Mouse (Mus musculus) neural tube, embryonic 10.5 days (tissue): ENCODE measurements around the gene Shc1.
A peak's percentile ranks its signal among the peaks of the same experiment; 100 is the strongest.
"Not testable (repeated sequence)": the region's sequence is repeated elsewhere in the genome, so short reads cannot be mapped to it uniquely, and the experiment has no call there.

Source experiments
- DNase-seq: peaks from one replicate; pipeline ENCODE4 v3.0.0-alpha.2; 2017; ENCODE audit warnings: low spot score; ENCODE audit errors: extremely low spot score

Gene Shc1

GRCm38 (mm10) chr3:89417840-89418169 is 438 bp upstream of the Shc1 start:
- DNase-seq, result peak; percentile 94

- peak; percentile 84 for DNase-seq
Observed at GRCm38 (mm10) chr3:89418861-89419250, 613 bp downstream of the Shc1 start.

DNA sequence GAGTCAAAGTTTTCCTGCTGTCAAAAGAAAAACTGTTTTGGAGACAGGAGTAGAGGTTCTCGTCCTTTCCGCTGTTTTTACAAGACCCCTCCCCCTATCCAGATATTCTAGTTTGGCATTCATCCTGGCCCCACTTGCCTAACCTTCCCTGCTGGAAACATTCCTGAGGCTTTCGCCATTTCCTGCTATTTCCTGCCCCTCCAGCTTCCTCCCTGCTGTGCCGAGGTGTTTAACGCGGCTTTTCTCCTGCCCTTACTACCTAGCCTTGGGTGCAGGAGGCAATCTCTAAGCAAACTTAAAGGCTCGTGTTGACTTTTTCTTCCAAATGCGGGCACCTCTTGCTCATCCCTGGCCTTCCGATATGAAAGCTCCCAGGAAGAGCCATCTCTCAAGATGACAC is 1.3 kb downstream of the Shc1 start:
- DNase-seq, result peak; percentile 39

- no peak for DNase-seq
Observed at GRCm38 (mm10) chr3:89419981-89420380, 1.7 kb downstream of the Shc1 start.

DNA sequence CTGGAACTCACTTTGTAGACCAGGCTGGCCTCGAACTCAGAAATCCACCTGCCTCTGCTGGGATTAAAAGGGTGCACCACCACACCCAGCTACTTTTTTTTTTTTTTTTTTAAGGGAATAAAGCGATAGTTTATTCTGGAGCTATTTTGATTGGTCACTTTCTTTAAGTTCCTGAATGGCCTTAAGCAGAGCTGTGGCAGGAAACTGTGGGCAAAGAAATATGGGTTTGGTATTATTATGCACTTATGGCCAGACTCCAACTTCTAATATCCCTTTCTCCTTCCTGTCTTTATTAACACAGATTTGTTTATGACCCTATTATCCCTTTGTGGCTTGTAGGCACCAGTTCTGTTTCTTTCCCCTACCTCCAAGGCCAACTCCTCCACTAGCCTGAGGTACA is 2.2 kb downstream of the Shc1 start:
- DNase-seq, result no peak

DNA sequence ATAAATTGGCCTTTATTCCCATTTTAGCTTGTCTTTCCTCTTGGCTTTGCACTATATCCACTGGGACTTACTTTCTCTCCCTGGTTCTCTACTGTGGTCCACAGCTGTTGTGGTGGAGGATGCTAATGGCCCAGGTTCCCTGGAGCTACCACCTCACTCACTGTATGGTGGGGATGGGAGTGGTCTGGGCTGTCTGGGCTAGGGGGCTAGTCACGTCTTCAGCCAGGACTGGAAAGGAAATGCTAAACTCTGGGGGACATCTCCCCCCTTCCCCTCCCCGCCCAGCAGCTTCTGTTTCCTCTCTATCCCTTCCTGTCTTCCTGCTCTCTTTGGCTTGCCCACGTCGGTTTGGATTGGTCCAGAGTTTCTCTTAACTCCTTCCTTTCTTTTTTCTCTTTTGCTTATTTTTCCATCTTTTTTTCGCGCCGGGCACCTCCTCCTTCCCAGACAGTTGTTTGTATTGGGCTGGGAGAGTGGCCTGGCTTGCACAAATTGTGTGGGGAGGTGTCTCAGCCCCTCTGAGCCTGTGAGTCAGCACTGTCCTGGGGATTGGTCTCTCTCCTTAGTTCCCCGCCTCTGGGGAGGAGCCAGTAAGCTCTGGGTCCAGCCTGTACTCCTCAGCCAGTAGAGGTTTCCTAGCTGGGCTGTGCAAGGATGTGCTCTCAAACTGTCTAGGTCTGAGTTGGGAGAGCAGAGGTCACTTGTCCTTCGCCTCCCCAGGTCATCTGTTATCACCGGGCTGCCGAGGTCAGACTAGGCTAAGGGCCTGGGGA is 2.9 kb downstream of the Shc1 start:
- peak; percentile 62 for DNase-seq

- DNase-seq, result peak; percentile 27
Observed at GRCm38 (mm10) chr3:89421810-89422473, 3.7 kb downstream of the Shc1 start.

- no peak for DNase-seq
Observed at GRCm38 (mm10) chr3:89422556-89423205, 4.4 kb downstream of the Shc1 start.

GRCm38 (mm10) chr3:89424416-89425140 is 6.3 kb downstream of the Shc1 start:
- no peak for DNase-seq

DNA sequence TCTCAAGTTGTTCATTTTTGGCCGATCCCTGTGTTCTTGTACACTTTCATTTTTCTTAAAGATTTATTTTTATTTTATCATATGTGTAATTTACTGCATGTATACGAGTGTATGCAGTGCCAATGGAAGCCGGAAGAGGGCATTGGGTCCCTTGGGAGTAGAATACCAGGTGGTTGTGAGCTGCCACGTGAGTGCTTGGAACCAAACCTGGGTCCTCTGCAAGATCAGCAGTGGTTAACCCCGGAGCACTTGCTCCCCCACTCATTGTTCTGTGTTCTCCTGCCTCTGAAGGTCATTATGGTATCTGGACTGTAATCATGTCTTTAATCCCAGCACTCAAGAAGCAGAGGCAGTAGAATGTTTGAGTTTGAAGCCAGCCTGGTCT is 6.9 kb downstream of the Shc1 start:
- DNase-seq, result no peak

GRCm38 (mm10) chr3:89425876-89426275 is 7.6 kb downstream of the Shc1 start:
- no peak for DNase-seq

DNA sequence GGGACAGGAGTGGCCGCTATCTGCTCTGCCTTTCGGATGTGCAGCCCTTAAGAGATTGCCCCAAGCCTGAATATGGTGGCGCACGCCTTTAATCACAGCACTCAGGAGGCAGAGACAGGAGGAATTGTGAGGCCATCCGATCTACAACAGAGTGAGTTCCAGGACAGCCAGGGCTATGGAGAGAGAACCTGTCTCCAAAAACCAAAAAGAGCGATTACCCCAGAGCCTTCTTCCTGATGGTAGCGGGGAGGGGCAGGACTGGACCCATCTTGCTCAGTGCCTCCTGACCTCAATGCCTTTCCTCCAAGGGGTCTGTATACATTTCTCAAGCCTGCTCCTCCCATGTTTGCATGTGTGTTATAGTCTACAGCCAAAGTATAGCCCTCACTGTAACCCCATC is 10.8 kb downstream of the Shc1 start:
- not testable (repeated sequence) for DNase-seq

DNA sequence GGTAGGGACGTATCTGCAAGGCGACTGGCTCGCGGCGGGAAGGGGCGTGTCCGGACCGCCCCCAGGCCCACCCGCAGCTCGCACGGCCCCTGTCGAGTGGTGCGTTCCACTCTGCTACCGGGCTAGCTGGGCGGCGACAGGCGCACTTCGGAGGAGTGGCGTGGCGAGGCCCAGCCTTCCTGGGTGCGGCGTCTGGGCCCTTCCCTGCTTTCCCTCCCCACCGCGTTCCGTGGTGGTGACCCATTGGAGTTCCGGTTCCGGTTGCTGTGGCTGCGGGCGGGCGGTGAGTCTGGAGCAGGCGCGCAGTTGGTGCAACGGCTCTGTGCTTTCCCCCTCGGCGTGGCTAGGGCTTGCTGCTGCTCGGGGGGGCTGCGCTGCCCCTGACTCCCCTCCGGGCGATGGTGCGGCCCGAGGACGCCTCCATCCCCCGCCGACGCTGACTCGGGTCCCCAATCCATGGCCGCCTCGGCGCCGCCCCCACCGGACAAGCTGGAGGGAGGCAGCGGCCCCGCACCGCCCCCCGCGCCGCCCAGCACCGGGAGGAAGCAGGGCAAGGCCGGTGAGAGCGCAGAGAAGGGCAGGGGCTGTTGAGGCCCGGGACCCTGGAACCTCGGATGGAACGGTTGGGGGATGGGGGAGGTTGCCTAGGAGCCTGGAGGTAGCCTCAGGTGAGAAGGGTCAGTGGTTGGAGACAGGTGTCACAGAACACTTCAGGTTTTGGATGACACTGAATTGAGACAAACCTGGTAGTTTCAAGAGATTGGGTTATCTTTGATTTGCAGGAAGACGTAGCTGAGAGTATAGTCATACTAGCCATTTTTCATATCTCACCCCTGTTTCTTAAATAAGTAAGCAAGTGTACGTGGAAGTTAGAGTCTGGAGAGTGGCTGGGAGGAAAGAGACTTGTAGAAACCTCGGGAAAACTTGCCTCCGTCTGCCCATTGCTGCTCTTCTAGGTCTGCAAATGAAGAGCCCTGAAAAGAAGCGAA is 12.2 kb downstream of the Shc1 start, which contains the start of gene Pygo2:
Pygo2 (plus strand) TSS at position 44 of the 989 bp plus-strand sequence.
- peak; percentile 94 for DNase-seq

DNA sequence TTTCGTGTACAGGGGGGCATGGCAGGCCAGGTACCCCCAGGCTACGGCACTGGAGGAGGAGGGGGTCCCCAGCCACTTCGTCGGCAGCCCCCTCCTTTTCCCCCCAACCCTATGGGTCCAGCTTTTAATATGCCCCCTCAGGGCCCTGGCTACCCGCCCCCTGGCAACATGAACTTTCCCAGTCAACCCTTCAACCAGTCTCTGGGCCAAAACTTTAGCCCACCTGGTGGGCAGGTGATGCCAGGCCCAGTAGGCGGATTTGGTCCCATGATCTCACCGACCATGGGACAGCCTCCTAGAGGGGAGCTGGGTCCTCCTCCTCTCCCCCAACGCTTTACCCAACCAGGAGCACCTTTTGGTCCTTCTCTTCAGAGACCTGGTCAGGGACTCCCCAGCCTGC is 14.4 kb downstream of the Shc1 start:
- no peak for DNase-seq

DNA sequence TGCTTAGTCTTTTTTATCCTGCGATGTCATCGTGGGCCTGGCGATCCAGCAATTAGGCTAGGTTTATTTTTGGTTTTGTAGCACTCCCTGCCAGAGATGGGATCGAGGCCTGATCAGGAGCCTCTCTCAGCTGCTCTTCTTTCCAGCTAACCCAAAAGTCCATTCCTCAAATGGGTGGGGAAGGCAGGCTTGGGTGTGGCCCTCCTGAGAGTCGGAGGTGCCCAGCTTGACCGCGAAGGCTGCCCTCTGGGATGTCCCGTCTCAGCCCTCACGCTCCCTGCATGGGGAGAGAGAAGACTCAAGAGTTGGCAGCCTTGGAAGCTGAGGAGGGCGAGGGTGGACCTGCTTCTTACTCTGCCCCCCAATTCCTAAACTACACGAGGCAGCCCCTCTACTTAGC is 16.3 kb downstream of the Shc1 start:
- no peak for DNase-seq

GRCm38 (mm10) chr3:89435041-89435440 is 16.8 kb downstream of the Shc1 start:
- no peak for DNase-seq

DNA sequence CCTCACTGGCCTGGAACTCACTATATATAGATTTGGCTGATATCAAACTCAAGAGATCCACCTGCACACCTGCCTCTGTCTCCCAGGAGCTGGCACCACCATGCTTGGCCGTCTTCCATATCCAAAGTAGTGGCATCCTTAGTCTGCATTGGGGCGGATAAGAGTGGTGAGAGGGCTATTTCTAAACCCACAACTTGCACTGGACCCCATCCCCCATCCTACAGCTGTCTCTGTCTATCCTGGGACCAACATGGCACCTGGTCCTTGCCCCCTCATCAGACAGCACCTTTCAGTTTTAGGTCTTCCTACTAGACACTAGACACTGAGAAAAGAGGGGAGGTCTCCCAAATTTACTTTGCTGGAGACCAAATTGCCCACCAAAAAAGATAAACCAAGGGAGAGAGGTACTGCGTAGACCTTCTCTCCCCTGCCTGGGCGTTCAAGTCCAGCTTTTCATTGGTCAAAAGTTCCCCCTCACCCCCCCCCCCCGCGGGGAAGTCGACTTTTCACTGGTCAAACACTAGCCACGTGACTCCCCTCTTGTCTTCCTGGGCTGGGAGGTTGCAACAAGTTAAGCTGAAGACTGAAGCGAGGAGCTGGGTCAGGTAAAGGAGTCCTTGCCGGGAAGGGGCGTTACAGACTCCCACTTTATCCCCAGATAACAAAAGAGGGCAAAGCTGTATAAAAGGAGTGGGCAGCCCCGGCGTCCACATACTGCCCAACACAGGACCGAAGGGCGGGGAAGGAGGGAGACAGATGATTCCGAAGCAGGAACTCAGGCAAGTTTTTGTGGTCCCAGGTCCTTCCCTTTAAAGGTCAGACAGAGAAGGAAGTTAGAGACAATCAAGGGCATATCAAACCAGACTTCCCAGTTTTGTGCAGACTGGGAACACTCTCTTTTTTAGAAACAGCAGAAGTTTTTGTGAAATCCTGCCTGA is 18.2 kb downstream of the Shc1 start, which contains the start of gene Pbxip1:
Pbxip1 (plus strand) TSS at position 531 of the 938 bp plus-strand sequence.
- peak; percentile 80 for DNase-seq

- DNase-seq, result no peak
Observed at GRCm38 (mm10) chr3:89437269-89437668, 19.0 kb downstream of the Shc1 start.

GRCm38 (mm10) chr3:89440691-89441090 is 22.4 kb downstream of the Shc1 start:
- no peak for DNase-seq
